Mouse (Mus musculus) forebrain, embryonic 13.5 days (tissue): ENCODE data around the gene Ckap2l. TPM values are rescaled to one million over a fixed set of nuclear protein-coding genes. Genes with fewer than 3 reads are reported as not detected.

ENCODE experiments used
- ATAC-seq: fragments of 200-750 bp; cut with Nextera tagmentation; 2 replicates; pipeline ENCODE4 v1.8.0; 2017
- H3K27ac ChIP-seq: fragments of 300-500 bp; sonication (generic); 2 replicates; pipeline ENCODE4 v1.5.1; 2015; ENCODE audit warnings: inconsistent platforms, mild to moderate bottlenecking, moderate library complexity
- H3K27me3 ChIP-seq: fragments of 300-500 bp; sonication (generic); 2 replicates; pipeline ENCODE4 v1.6.1; 2015; ENCODE audit warnings: mild to moderate bottlenecking, inconsistent platforms
- H3K36me3 ChIP-seq: fragments of 300-500 bp; sonication (generic); 2 replicates; pipeline ENCODE4 v1.6.1; 2015; ENCODE audit warnings: mild to moderate bottlenecking, inconsistent platforms; ENCODE audit not compliant: poor library complexity, severe bottlenecking
- H3K4me1 ChIP-seq: fragments of 300-500 bp; sonication (generic); 2 replicates; pipeline ENCODE4 v1.6.1; 2015; ENCODE audit warnings: inconsistent platforms
- H3K4me2 ChIP-seq: fragments of 300-500 bp; sonication (generic); 2 replicates; pipeline ENCODE4 v1.6.1; 2015; ENCODE audit warnings: inconsistent platforms, mild to moderate bottlenecking, moderate library complexity
- H3K4me3 ChIP-seq: fragments of 300-500 bp; sonication (generic); 2 replicates; pipeline ENCODE4 v1.5.1; 2015; ENCODE audit warnings: mild to moderate bottlenecking, inconsistent platforms
- H3K9ac ChIP-seq: fragments of 300-500 bp; sonication (generic); 2 replicates; pipeline ENCODE4 v1.6.1; 2015; ENCODE audit warnings: mild to moderate bottlenecking, inconsistent platforms
- H3K9me3 ChIP-seq: fragments of 300-500 bp; sonication (generic); replicated peaks from 2 replicates; pipeline ENCODE4 v1.6.1; 2016; ENCODE audit warnings: inconsistent platforms
- WGBS: fragments of 180-500 bp; shearing (Covaris S2); methylation state at CpG from one replicate; pipeline ENCODE4 v1.1.7; 2015; 5-methylcytosine and 5-hydroxymethylcytosine counted together
- polyA plus RNA-seq: library from polyadenylated mRNA; unstranded; fragments of >200 nt; fragmentation: Nextera tagmentation; extraction: Ambion mirVana; gene quantifications from 2 replicates; pipeline ENCODE4 v1.2.1, GENCODE M21; 2015

Ckap2l gene
- polyA plus RNA-seq, 1 experiment from 2014 or later, result 41.6 TPM

GRCm38 (mm10) chr2:129309836-129310235, 12.8 kb upstream of the Ckap2l start, which contains the start of gene Il1a:
Gene Il1a (minus strand): TSS chr2:129309972.
- H3K9me3 ChIP-seq, result no peaks in the 10 kb centered on the region
- H3K27me3 ChIP-seq, result no peaks in the 10 kb centered on the region
- no peak within 1 kb of the TSS for H3K4me3 ChIP-seq
- no peak within 1 kb of the TSS for H3K27ac ChIP-seq
- no peak within 1 kb of the TSS for H3K9ac ChIP-seq
- H3K4me2 ChIP-seq, result no peak within 1 kb of the TSS
- 83% methylated on average over 7 of the region's 7 CpGs for WGBS
- H3K4me1 ChIP-seq, result no peaks in the 10 kb centered on the region
- no peaks in the 10 kb centered on the region for H3K36me3 ChIP-seq
- ATAC-seq, result no peak

GRCm38 (mm10) chr2:129306020-129306419, 9.0 kb upstream of the Ckap2l start:
- no peak overlapping the region for H3K27ac ChIP-seq
- no peaks in the 10 kb centered on the region for H3K9me3 ChIP-seq
- H3K27me3 ChIP-seq, result no peaks in the 10 kb centered on the region
- no peak for ATAC-seq
- no peak overlapping the region for H3K9ac ChIP-seq
- WGBS, result 85% methylated on average over 4 of the region's 4 CpGs
- no peak overlapping the region for H3K4me3 ChIP-seq
- H3K4me2 ChIP-seq, result no peak overlapping the region
- no peaks in the 10 kb centered on the region for H3K36me3 ChIP-seq
- no peaks in the 10 kb centered on the region for H3K4me1 ChIP-seq

- H3K9me3 ChIP-seq, result no peaks in the 10 kb centered on the region
- H3K4me3 ChIP-seq, result peak overlapping the region; percentile 73
- H3K9ac ChIP-seq, result peak overlapping the region; percentile 79
- peaks cover 13% of the 10 kb centered on the region; the same call in 1 of the 2 replicates for H3K36me3 ChIP-seq
- H3K27ac ChIP-seq, result peak overlapping the region; percentile 95
- H3K27me3 ChIP-seq, result no peaks in the 10 kb centered on the region
- peak; percentile 71 for ATAC-seq
- peak overlapping the region; percentile 75 for H3K4me2 ChIP-seq
- H3K4me1 ChIP-seq, result peaks cover 28% of the 10 kb centered on the region
- WGBS, result 2% methylated on average over 10 of the region's 10 CpGs
Observed at GRCm38 (mm10) chr2:129297589-129297982, 574 bp upstream of the Ckap2l start.

GRCm38 (mm10) chr2:129296086-129296485, 926 bp downstream of the Ckap2l start:
- WGBS, result 44% methylated on average over 5 of the region's 5 CpGs
- H3K9ac ChIP-seq, result peak overlapping the region; percentile 77
- no peak for ATAC-seq

GRCm38 (mm10) chr2:129295075-129295474, 1.9 kb downstream of the Ckap2l start:
- H3K27ac ChIP-seq, result no peak overlapping the region
- H3K36me3 ChIP-seq, result peaks cover 23% of the 10 kb centered on the region; the same call in 1 of the 2 replicates
- ATAC-seq, result no peak
- peak overlapping the region; percentile 68; the same call in 1 of the 2 replicates for H3K4me2 ChIP-seq
- WGBS, result 94% methylated on average over 5 of the region's 5 CpGs
- peak overlapping the region; percentile 77; the same call in 1 of the 2 replicates for H3K9ac ChIP-seq
- no peaks in the 10 kb centered on the region for H3K9me3 ChIP-seq
- peaks cover 28% of the 10 kb centered on the region for H3K4me1 ChIP-seq
- no peaks in the 10 kb centered on the region for H3K27me3 ChIP-seq
- H3K4me3 ChIP-seq, result no peak overlapping the region; the same call in 1 of the 2 replicates

More at GRCm38 (mm10) chr2:129296086-129296485, 926 bp downstream of the Ckap2l start:
- Histone ChIP-seq H3K36me3 (peaks cover 16% of the 10 kb centered on the region; the same call in 1 of the 2 replicates), H3K4me2 (peak overlapping the region; percentile 68), H3K9me3 (no peaks in the 10 kb centered on the region), H3K4me1 (peaks cover 28% of the 10 kb centered on the region), H3K27ac (no peak overlapping the region), H3K4me3 (peak overlapping the region; percentile 73), H3K27me3 (no peaks in the 10 kb centered on the region)

- no peak overlapping the region for H3K4me3 ChIP-seq
- H3K4me2 ChIP-seq, result no peak overlapping the region
- H3K27me3 ChIP-seq, result no peaks in the 10 kb centered on the region
- ATAC-seq, result no peak
- H3K36me3 ChIP-seq, result peaks cover 78% of the 10 kb centered on the region
- WGBS, result 92% methylated on average over 5 of the region's 5 CpGs
- no peak overlapping the region for H3K27ac ChIP-seq
- no peak overlapping the region for H3K9ac ChIP-seq
- H3K4me1 ChIP-seq, result no peaks in the 10 kb centered on the region
- H3K9me3 ChIP-seq, result no peaks in the 10 kb centered on the region
Observed at GRCm38 (mm10) chr2:129273823-129274222, 23.2 kb downstream of the Ckap2l start.

- Histone ChIP-seq H3K4me2 (no peak overlapping the region), H3K9ac (no peak overlapping the region), H3K27me3 (no peaks in the 10 kb centered on the region), H3K4me1 (no peaks in the 10 kb centered on the region), H3K4me3 (no peak overlapping the region), H3K27ac (no peak overlapping the region), H3K9me3 (no peaks in the 10 kb centered on the region; the same call in 1 of the 2 replicates), H3K36me3 (peaks cover 87% of the 10 kb centered on the region)
- no peak for ATAC-seq
- 90% methylated on average over 9 of the region's 9 CpGs for WGBS
Observed at GRCm38 (mm10) chr2:129270621-129271020, 26.4 kb downstream of the Ckap2l start.

GRCm38 (mm10) chr2:129269986-129270385, 27.0 kb downstream of the Ckap2l start:
- Histone ChIP-seq H3K4me1 (no peaks in the 10 kb centered on the region), H3K27me3 (no peaks in the 10 kb centered on the region), H3K36me3 (peaks cover 82% of the 10 kb centered on the region), H3K4me2 (no peak overlapping the region), H3K4me3 (no peak overlapping the region), H3K9ac (no peak overlapping the region), H3K9me3 (no peaks in the 10 kb centered on the region; the same call in 1 of the 2 replicates), H3K27ac (no peak overlapping the region)
- 96% methylated on average over 5 of the region's 5 CpGs for WGBS
- ATAC-seq, result no peak

- Histone ChIP-seq H3K27me3 (no peaks in the 10 kb centered on the region), H3K9me3 (no peaks in the 10 kb centered on the region; the same call in 1 of the 2 replicates), H3K9ac (no peak overlapping the region), H3K4me3 (no peak overlapping the region), H3K4me1 (no peaks in the 10 kb centered on the region), H3K27ac (no peak overlapping the region), H3K4me2 (no peak overlapping the region), H3K36me3 (peaks cover 75% of the 10 kb centered on the region)
- no peak for ATAC-seq
- WGBS, result 95% methylated on average over 12 of the region's 12 CpGs
Observed at GRCm38 (mm10) chr2:129269161-129269643, 27.8 kb downstream of the Ckap2l start.

GRCm38 (mm10) chr2:129267738-129268137, 29.3 kb downstream of the Ckap2l start:
- H3K4me2 ChIP-seq, result no peak overlapping the region
- WGBS, result 95% methylated on average over 5 of the region's 5 CpGs
- no peak overlapping the region for H3K9ac ChIP-seq
- H3K36me3 ChIP-seq, result peaks cover 62% of the 10 kb centered on the region
- H3K4me3 ChIP-seq, result no peak overlapping the region
- H3K27ac ChIP-seq, result no peak overlapping the region
- H3K4me1 ChIP-seq, result no peaks in the 10 kb centered on the region
- H3K27me3 ChIP-seq, result no peaks in the 10 kb centered on the region
- H3K9me3 ChIP-seq, result no peaks in the 10 kb centered on the region; the same call in 1 of the 2 replicates
- ATAC-seq, result no peak

GRCm38 (mm10) chr2:129265316-129265715, 31.7 kb downstream of the Ckap2l start:
- no peaks in the 10 kb centered on the region for H3K4me1 ChIP-seq
- H3K4me3 ChIP-seq, result no peak overlapping the region
- no peak overlapping the region for H3K4me2 ChIP-seq
- no peaks in the 10 kb centered on the region; the same call in 1 of the 2 replicates for H3K9me3 ChIP-seq
- H3K27ac ChIP-seq, result no peak overlapping the region
- H3K27me3 ChIP-seq, result no peaks in the 10 kb centered on the region
- 94% methylated on average over 7 of the region's 7 CpGs for WGBS
- peaks cover 43% of the 10 kb centered on the region for H3K36me3 ChIP-seq
- ATAC-seq, result no peak
- H3K9ac ChIP-seq, result no peak overlapping the region

- H3K27ac ChIP-seq, result no peak overlapping the region
- H3K9ac ChIP-seq, result no peak overlapping the region
- H3K4me2 ChIP-seq, result no peak overlapping the region
- WGBS, result 82% methylated on average over 5 of the region's 5 CpGs
- peaks cover 20% of the 10 kb centered on the region for H3K36me3 ChIP-seq
- H3K4me3 ChIP-seq, result no peak overlapping the region
- no peaks in the 10 kb centered on the region; the same call in 1 of the 2 replicates for H3K9me3 ChIP-seq
- H3K27me3 ChIP-seq, result no peaks in the 10 kb centered on the region
- ATAC-seq, result no peak
- H3K4me1 ChIP-seq, result no peaks in the 10 kb centered on the region
Observed at GRCm38 (mm10) chr2:129263073-129263472, 33.9 kb downstream of the Ckap2l start.
